Mouse (Mus musculus) layer of hippocampus, adult 9-10 months (tissue): ENCODE measurements around the gene Rpl39l.
"Not testable (repeated sequence)": the region's sequence is repeated elsewhere in the genome, so short reads cannot be mapped to it uniquely, and the experiment has no call there.

Source experiments
- DNase-seq: peaks from one replicate; pipeline ENCODE4 v3.0.0; 2022; ENCODE audit warnings: low spot score

Gene Rpl39l

GRCm38 (mm10) chr16:10170005-10170404 lies at the start of gene Rpl39l:
Rpl39l (plus strand) TSS chr16:10170226.
- DNase-seq, result no peak

- no peak for DNase-seq
These were observed 42.4 kb upstream of the Rpl39l start for GRCm38 (mm10) chr16:10127586-10127985.

GRCm38 (mm10) chr16:10129052-10129911 lies 40.7 kb upstream of the Rpl39l start:
- no peak for DNase-seq

GRCm38 (mm10) chr16:10143166-10143565 lies 26.9 kb upstream of the Rpl39l start:
- DNase-seq, result no peak

- no peak for DNase-seq
These were observed 22.6 kb upstream of the Rpl39l start for GRCm38 (mm10) chr16:10147401-10147800.

GRCm38 (mm10) chr16:10169123-10169905 lies 712 bp upstream of the Rpl39l start:
- no peak for DNase-seq

- DNase-seq, result no peak
These were observed 1.2 kb downstream of the Rpl39l start for GRCm38 (mm10) chr16:10171276-10171675.

GRCm38 (mm10) chr16:10172179-10172820 lies 2.3 kb downstream of the Rpl39l start:
- no peak for DNase-seq

- not testable (repeated sequence) for DNase-seq
These were observed 17.4 kb downstream of the Rpl39l start for GRCm38 (mm10) chr16:10187461-10187860.

- DNase-seq, result peak; percentile 49
These were observed 22.9 kb downstream of the Rpl39l start, which contains the start of gene Atf7ip2 for GRCm38 (mm10) chr16:10192679-10193506. Atf7ip2 (plus strand) TSS chr16:10192712.

- no peak for DNase-seq
These were observed 38.8 kb downstream of the Rpl39l start for GRCm38 (mm10) chr16:10208777-10209176.

- DNase-seq, result not testable (repeated sequence)
These were observed 46.3 kb downstream of the Rpl39l start for GRCm38 (mm10) chr16:10216366-10216765.

- not testable (repeated sequence) for DNase-seq
These were observed 47.0 kb downstream of the Rpl39l start for GRCm38 (mm10) chr16:10217020-10217419.
